Comparison of ENCODE assay signal across 9 mouse cellular contexts in the genomic region with DNA sequence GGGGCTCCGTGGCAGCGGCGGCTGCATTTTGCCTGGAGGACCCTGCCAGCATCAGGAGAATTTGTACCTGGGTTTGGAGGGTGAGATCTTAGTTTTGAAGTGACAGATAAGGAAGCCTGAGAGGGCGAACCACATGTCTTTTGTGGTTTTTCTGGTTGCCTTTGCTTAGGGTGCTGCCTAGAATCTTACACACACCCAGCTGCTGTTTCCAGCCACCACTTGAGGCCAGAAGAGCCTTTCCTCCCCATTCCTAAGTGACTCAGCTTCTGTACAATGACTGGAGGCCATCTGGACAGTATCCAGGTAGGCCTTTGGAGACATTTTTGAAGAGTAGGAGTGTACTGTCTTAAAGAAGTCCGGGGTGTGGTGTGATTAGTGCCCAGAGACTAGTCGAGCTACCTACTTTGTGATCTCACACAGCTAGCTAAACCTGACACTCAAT. TPM values are rescaled to one million over a fixed set of nuclear protein-coding genes. Genes with fewer than 3 reads are reported as not detected.
DNase-seq lines count a peak whose midpoint lies in the region; ATAC-seq and TF ChIP-seq lines count a peak whose summit lies in the region.
"Had no signal": no experiment of that assay in that cellular context is flagged by ENCODE, and none has a peak within 500 bp of the region (broad histone marks: within the 10 kb centered on the region; RNA-seq: fewer than 3 reads in every experiment).

No protein-coding gene starts in this region.

- H3K27ac ChIP-seq in heart, embryonic 15.5 days = peak overlapping the region; percentile 7; the same call in 1 of the 2 replicates
- H3K27ac ChIP-seq in bone marrow macrophage, adult 2 months (ENCODE audit: insufficient read depth, low read depth, low read length) = peak overlapping the region; percentile 12
- H3K27ac ChIP-seq in liver, embryonic 14.5 days = peak overlapping the region; percentile 99
- no peak overlapping the region for H3K27ac ChIP-seq in midbrain, embryonic 10.5 days (replicated peaks)
- H3K27ac ChIP-seq in forebrain, embryonic 16.5 days (ENCODE audit: low read length) = no peak overlapping the region
- H3K27ac ChIP-seq: hindbrain, embryonic 15.5 days had no signal

- peaks cover 34% of the 10 kb centered on the region for H3K4me1 ChIP-seq in heart, embryonic 15.5 days (replicated peaks)
- H3K4me1 ChIP-seq in bone marrow macrophage, adult 2 months (ENCODE audit: control insufficient read depth, insufficient read depth, low read length) = peaks cover 51% of the 10 kb centered on the region
- peaks cover 53 to 63% of the 10 kb centered on the region in 2 experiments for H3K4me1 ChIP-seq in liver, embryonic 14.5 days (replicated peaks; ENCODE audit: control insufficient read depth in 2 of 2, insufficient read depth in 2 of 2, low read length in 1 of 2)
- H3K4me1 ChIP-seq in midbrain, embryonic 10.5 days = peaks cover 3% of the 10 kb centered on the region
- no peaks in the 10 kb centered on the region for H3K4me1 ChIP-seq in forebrain, embryonic 16.5 days (replicated peaks; ENCODE audit: control insufficient read depth, insufficient read depth, low read length)
- H3K4me1 ChIP-seq: hindbrain, embryonic 15.5 days had no signal

- no peaks in the 10 kb centered on the region for H3K9me3 ChIP-seq in heart, embryonic 15.5 days (replicated peaks)
- no peaks in the 10 kb centered on the region for H3K9me3 ChIP-seq in liver, embryonic 14.5 days (ENCODE audit: control insufficient read depth, low read length)
- H3K9me3 ChIP-seq in midbrain, embryonic 10.5 days (replicated peaks) = no peaks in the 10 kb centered on the region
- H3K9me3 ChIP-seq in forebrain, embryonic 16.5 days (ENCODE audit: control insufficient read depth, low read length) = no peaks in the 10 kb centered on the region
- H3K9me3 ChIP-seq: hindbrain, embryonic 15.5 days had no signal

- DNase-seq in heart, adult 18-20 months = no peak
- peak in 2 of 3 experiments; percentile 50 to 68 for DNase-seq in liver, embryonic 14.5 days (ENCODE audit: low read depth in 3 of 3, low spot score in 3 of 3)
- peak; percentile 28 to 31 for DNase-seq in thymus, postnatal 10 days (ENCODE audit: low spot score in 2 of 2)
- DNase-seq in midbrain, embryonic 10.5 days (ENCODE audit: low spot score) = no peak
- no peak for DNase-seq in kidney, adult 8-10 months

- H3K27me3 ChIP-seq in heart, embryonic 15.5 days = no peaks in the 10 kb centered on the region
- H3K27me3 ChIP-seq in liver, embryonic 14.5 days (ENCODE audit: control insufficient read depth, insufficient read depth, low read length) = 0 out of 2 replicates have a peak, but pooled peaks cover 2% of the 10 kb centered on the region
- no peaks in the 10 kb centered on the region for H3K27me3 ChIP-seq in midbrain, embryonic 10.5 days (ENCODE audit: low read depth, poor library complexity, severe bottlenecking)
- no peaks in the 10 kb centered on the region for H3K27me3 ChIP-seq in forebrain, embryonic 16.5 days (replicated peaks; ENCODE audit: control insufficient read depth, insufficient read depth, low read length)
- H3K27me3 ChIP-seq: hindbrain, embryonic 15.5 days had no signal

- no peak for ATAC-seq in heart, embryonic 15.5 days (replicated peaks; ENCODE audit: insufficient number of reproducible peaks, insufficient read depth, low FRiP score, low read depth)
- ATAC-seq in liver, embryonic 14.5 days (ENCODE audit: insufficient read depth) = peak; percentile 17
- ATAC-seq in forebrain, embryonic 16.5 days = no peak

- no peak overlapping the region for H3K4me2 ChIP-seq in heart, embryonic 15.5 days
- H3K4me2 ChIP-seq in liver, embryonic 14.5 days (ENCODE audit: low read depth) = peak overlapping the region; percentile 81
- no peak overlapping the region for H3K4me2 ChIP-seq in forebrain, embryonic 16.5 days (ENCODE audit: low read length)
- H3K4me2 ChIP-seq: hindbrain, embryonic 15.5 days had no signal

- no peaks in the 10 kb centered on the region for H3K36me3 ChIP-seq in heart, embryonic 15.5 days
- H3K36me3 ChIP-seq in liver, embryonic 14.5 days (replicated peaks; ENCODE audit: control insufficient read depth, insufficient read depth, low read depth) = no peaks in the 10 kb centered on the region
- no peaks in the 10 kb centered on the region for H3K36me3 ChIP-seq in midbrain, embryonic 10.5 days
- no peaks in the 10 kb centered on the region for H3K36me3 ChIP-seq in forebrain, embryonic 16.5 days (ENCODE audit: control insufficient read depth, insufficient read depth)
- H3K36me3 ChIP-seq: hindbrain, embryonic 15.5 days had no signal

- no peak overlapping the region for H3K9ac ChIP-seq in heart, embryonic 15.5 days
- H3K9ac ChIP-seq in liver, embryonic 14.5 days (replicated peaks) = peak overlapping the region; percentile 46
- H3K9ac ChIP-seq in forebrain, embryonic 16.5 days (replicated peaks; ENCODE audit: low read depth, low read length) = no peak overlapping the region
- H3K9ac ChIP-seq: hindbrain, embryonic 15.5 days had no signal

- TF ChIP-seq EP300 in liver, embryonic 14.5 days (IDR thresholded peaks at IDR 0.05; ENCODE audit: low read depth) = peak; percentile 39; the same call in 1 of the 2 replicates

- H3K4me3 ChIP-seq in heart, embryonic 15.5 days = no peak overlapping the region
- no peak overlapping the region for H3K4me3 ChIP-seq in bone marrow macrophage, adult 2 months (ENCODE audit: insufficient read depth, low read length)
- H3K4me3 ChIP-seq in liver, embryonic 14.5 days (ENCODE audit: insufficient read depth in 1 of 2, low read depth in 2 of 2, low read length in 2 of 2) = peak overlapping the region in 1 of 2 experiments; percentile 12; a peak in 1 of 4 replicates
- H3K4me3 ChIP-seq in midbrain, embryonic 10.5 days = no peak overlapping the region
- no peak overlapping the region for H3K4me3 ChIP-seq in forebrain, embryonic 16.5 days (replicated peaks; ENCODE audit: low read length)
- H3K4me3 ChIP-seq: hindbrain, embryonic 15.5 days had no signal

- WGBS in heart, embryonic 15.5 days = 41% methylated on average over 6 of the region's 6 CpGs
- WGBS in liver, embryonic 14.5 days (ENCODE audit: insufficient replicate concordance) = 24% methylated on average over 6 of the region's 6 CpGs
- WGBS in midbrain, embryonic 10.5 days = 86% methylated on average over 6 of the region's 6 CpGs
- 81% methylated on average over 6 of the region's 6 CpGs for WGBS in forebrain, embryonic 16.5 days

- TF ChIP-seq CTCF in bone marrow macrophage, adult 2 months (IDR thresholded peaks at IDR 0.05; ENCODE audit: low read depth, low read length) = no peak
- peak; percentile 38 for TF ChIP-seq CTCF in liver, embryonic 14.5 days (IDR thresholded peaks at IDR 0.05; ENCODE audit: low read depth)

- TF ChIP-seq POLR2A in bone marrow macrophage, adult 2 months (IDR thresholded peaks at IDR 0.05; ENCODE audit: borderline replicate concordance, low read depth, low read length) = no peak

RNA-seq across cellular contexts. Expression of a gene that starts 26.0 kb away (rescaled TPM):
- polyA plus RNA-seq in heart, embryonic 15.5 days (2015; fragmentation: Nextera tagmentation; extraction: Ambion mirVana) = 18.2 and 20.4 TPM in 2 replicates
- total RNA-seq in heart, adult 18-20 months (2021) = 10 to 100 TPM; 14.0 to 14.2 TPM
- 16.8 and 16.9 TPM in 2 replicates for polyA plus RNA-seq in bone marrow macrophage, adult 2 months (2012; ENCODE audit: insufficient read depth, insufficient read length, missing spikeins)
- 10.6 and 10.9 TPM in 2 replicates for polyA plus RNA-seq in liver, embryonic 14.5 days (2012; rRNA removed)
- polyA plus RNA-seq in liver, embryonic 14.5 days (2014; fragmentation: Nextera tagmentation; extraction: Ambion mirVana) = 11.9 and 14.4 TPM in 2 replicates
- polyA plus RNA-seq in midbrain, embryonic 10.5 days (2016; fragmentation: Nextera tagmentation; extraction: Ambion mirVana) = 21.1 and 23.5 TPM in 2 replicates
- 26.0 and 31.4 TPM in 2 replicates for polyA plus RNA-seq in forebrain, embryonic 16.5 days (2015; fragmentation: Nextera tagmentation; extraction: Ambion mirVana)

RNA-seq across cellular contexts. Expression of a gene that starts 26.6 kb away (rescaled TPM):
- polyA plus RNA-seq in heart, embryonic 15.5 days (2015; fragmentation: Nextera tagmentation; extraction: Ambion mirVana) = 23.2 and 23.7 TPM in 2 replicates
- total RNA-seq in heart, adult 18-20 months (2021) = 10 to 100 TPM; 85.9 to 89.3 TPM
- 32.3 and 34.0 TPM in 2 replicates for polyA plus RNA-seq in bone marrow macrophage, adult 2 months (2012; ENCODE audit: insufficient read depth, insufficient read length, missing spikeins)
- 13.9 and 16.2 TPM in 2 replicates for polyA plus RNA-seq in liver, embryonic 14.5 days (2012; rRNA removed)
- 22.7 and 24.1 TPM in 2 replicates for polyA plus RNA-seq in liver, embryonic 14.5 days (2014; fragmentation: Nextera tagmentation; extraction: Ambion mirVana)
- polyA plus RNA-seq in midbrain, embryonic 10.5 days (2016; fragmentation: Nextera tagmentation; extraction: Ambion mirVana) = 23.7 and 29.3 TPM in 2 replicates
- polyA plus RNA-seq in forebrain, embryonic 16.5 days (2015; fragmentation: Nextera tagmentation; extraction: Ambion mirVana) = 35.9 and 39.9 TPM in 2 replicates

Comparison
In these comparisons a context has a peak if more than half of its experiments do, and no peak if none do; other contexts are left out.
1. H3K27ac ChIP-seq: peak in heart, embryonic 15.5 days (single experiment), bone marrow macrophage, adult 2 months (single experiment) and liver, embryonic 14.5 days (single experiment); none in midbrain, embryonic 10.5 days (single experiment) and forebrain, embryonic 16.5 days (single experiment).
2. DNase-seq: peak in liver, embryonic 14.5 days (2 of 3) and thymus, postnatal 10 days (2 of 2); none in heart, adult 18-20 months (0 of 2), midbrain, embryonic 10.5 days (single experiment) and kidney, adult 8-10 months (0 of 2).